Mouse (Mus musculus) ovary, postnatal 10 days (tissue): ENCODE data around the gene Ogfr.

Experiments
- DNase-seq: peaks from one replicate; pipeline ENCODE4 v3.0.0; 2022; ENCODE audit warnings: low spot score

Gene Ogfr

DNA sequence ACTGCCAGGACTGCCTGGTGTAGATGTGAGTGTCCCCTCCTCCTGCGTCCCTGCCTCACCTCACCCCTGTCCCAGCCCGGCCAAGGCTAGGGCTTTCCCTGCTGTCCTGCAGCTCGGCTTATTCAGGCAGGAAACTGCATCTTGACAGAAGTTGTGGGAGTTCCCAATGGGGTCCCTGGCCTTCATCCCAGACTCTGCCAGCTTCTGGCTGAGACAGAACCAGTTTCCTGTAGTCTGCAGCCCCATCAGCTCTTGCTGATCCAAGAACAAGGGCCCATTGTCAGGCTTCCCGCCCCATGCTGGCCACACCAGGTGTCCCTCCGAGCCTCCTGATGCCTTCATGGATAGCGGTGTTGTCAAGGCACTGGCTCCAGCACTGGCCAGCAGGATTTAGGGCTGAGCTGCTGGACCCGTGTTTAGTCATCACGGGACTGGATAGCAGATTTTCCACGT is 11.6 kb downstream of the Ogfr start:
- no peak for DNase-seq

DNA sequence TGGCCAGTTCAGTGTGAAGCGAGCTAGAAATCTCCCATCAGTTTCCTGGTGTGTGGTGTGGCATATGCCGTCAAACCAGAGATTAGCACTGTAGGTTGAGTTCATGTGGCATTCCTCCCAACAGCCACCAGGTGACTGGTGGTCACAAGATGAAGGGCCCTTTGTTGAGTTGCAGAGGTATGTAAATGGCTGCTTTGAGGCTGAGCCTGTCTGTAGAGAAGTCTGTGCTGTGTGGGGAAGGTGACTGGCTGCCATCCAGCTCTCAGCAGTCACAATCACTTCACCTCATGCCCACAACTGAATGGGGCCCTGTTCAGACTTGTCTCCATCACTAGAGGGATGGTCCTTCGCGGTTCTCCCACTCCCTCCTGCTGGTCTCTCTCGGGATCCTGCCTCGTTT is 15.7 kb downstream of the Ogfr start:
- no peak for DNase-seq

DNA sequence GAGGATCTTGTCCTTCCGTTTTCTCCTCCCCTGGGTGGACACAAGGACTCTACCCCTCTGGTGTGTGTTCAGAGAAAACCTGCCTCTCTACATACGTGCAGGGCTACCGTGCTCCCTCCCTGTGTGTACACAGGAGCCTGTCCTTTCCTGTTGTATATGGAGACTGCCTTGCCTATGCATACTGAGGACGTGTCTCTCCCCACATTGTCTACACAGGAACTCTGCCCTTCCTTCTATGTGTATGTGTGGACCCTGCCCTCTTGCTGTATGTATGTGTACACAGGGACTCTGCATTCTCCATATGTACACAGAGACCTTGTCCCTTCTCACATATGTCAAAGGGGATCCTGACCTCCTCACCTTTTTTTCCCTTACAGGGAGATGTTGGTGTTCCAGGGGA is 21.2 kb downstream of the Ogfr start:
- no peak for DNase-seq

DNA sequence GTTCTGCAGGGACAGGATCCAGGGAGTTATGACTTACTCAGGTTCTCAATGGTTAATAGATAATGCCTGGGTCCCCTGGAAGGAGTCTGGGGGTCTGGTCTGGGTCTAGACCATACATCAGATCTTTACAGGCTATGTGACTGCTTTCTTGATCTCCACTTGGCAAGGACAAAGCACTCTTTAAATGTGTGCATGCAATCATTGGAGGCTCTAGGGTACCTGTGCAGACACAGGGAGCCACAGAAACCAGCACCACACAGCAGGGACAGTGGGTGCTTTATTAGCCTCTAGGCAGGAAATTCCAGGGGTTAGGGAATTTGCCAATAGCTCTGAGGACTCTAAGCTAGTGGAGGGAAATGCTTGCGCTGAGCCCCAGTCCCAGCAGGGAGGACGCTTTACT is 22.8 kb downstream of the Ogfr start:
- no peak for DNase-seq

DNA sequence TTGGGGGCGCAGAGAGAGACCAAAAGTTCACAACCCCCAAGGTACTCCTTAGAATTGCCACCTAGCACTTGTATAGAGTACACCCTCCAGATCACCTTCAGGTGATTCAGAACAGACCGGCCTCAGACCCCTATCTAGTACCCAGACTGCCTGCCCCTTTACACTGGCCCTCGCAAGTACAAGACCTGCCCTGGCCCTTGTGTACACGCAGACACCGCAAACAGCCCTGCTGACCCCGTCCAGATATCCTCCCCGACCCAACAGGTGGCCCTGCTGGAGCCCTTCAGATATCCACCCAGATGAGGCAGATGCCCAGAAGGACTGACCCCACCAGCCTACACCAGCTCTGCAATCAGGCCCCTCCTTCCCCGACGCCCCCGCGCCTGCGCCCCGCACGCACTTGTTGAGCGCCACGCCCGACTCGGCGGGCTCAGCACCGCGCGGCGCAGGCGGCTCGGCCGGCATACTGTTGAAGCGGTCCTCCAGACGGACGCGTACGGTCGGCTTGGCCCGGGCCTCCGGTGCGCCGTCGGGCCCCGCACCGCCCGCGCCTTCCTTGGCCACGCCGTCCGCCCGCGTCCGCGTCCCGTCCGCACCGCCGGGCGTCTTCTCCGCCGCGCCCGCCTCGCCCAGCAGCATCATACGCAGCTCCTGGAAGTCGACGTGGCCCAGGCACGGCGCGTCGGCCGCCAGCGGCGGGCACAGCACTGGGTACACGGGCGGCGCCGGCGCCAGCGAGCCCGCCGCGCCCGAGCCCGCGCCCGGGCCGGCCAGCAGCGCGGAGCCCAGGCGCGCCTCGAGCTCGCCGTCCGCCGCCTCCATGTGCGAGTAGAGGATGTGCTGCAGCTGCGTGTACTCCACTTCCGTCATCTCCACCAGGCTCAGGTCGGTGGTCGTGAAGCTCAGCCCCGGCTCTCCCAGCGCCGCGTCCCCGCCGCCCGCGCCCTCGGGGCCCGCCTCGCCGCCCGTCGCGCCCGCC is 52.8 kb downstream of the Ogfr start:
- no peak for DNase-seq

DNA sequence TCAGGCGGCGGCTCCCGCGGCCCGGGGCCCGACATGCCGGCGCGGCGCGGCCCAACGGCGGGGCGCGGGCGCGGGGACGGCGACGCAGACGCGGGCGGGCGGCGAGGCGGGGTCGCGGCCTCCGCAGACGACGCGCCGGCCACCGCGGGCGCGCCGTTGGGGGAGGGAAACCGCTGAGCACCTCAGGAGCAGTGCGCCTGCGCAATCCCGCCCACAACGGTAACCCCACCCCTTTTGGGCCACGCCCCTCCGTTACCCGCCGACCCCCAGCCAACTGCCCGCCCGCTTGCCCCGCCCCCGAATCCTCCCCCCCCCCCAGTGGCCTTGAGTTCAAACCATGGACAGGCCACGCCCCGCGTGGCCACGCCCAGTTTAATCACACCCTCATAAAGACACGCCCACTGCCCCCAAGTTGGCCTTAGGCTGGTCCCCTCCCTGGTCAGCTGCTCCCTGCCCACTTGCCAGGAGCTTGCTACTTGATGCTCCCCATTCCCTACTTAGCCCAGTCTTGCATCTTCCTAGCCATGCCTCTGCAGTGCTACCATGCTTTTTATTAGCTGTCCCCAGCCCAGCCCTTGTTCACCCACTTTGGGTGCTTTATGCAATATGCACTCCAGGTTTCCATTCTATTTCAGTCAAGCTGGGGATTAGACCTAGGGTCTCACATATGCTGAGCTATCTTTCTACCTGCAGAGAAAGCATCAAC is 53.7 kb downstream of the Ogfr start, which contains the start of gene Tcfl5:
Gene Tcfl5, minus strand, starts transcription at position 154 of the 706 bp plus-strand sequence.
- no peak for DNase-seq

DNA sequence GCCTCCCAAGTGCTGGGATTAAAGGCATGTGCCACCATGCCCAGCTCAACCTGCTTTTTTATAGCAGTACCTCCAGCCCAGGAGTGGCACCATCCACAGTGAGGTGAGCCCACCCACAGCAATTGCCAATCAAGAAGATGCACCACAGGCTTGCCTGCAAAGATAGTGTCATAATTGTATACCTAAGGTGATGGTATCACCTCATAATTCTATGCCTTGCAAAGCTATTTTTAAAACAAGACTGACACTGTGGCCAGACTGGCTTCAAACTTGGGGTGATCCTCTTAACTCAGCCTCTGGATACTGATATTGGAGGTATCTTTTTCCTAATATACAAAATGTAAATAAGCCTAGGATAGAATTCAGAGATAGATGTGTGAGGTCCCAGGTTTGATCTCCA is 54.6 kb downstream of the Ogfr start:
- no peak for DNase-seq
